Mouse (Mus musculus): ENCODE results near the gene Nfrkb. TPM values are rescaled to one million over a fixed set of nuclear protein-coding genes. Genes with fewer than 3 reads are reported as not detected.

Nfrkb gene
- total and polyA plus RNA-seq, 3 experiments: 15.5 to 22.0 (median 15.6) TPM

GRCm38 (mm10) chr9:31405217-31405616, 19.2 kb downstream of the Nfrkb start:
- dilution Hi-C loops (cut with MboI; ENCODE audit: extremely low pct_ligation_motif_present, extremely low pct_unique_long_range_greater_than_20kb, low sequenced_read_pairs) (no loop called here), in situ Hi-C loops (cut with MboI; ENCODE audit: low pct_ligation_motif_present, low pct_unique_long_range_greater_than_20kb, low sequenced_read_pairs) (loop anchor here (10.0 kb wide), 1 partner anchor 150 kb away; no protein-coding TSS in a partner anchor)
- H3K9me3 ChIP-seq (replicated peaks; ENCODE audit: low read length): no peaks in the 10 kb centered on the region
- no peaks in the 10 kb centered on the region for H3K4me1 ChIP-seq (ENCODE audit: control insufficient read depth in 1 of 2, insufficient read depth in 2 of 2)
- no peaks in the 10 kb centered on the region for H3K27me3 ChIP-seq (replicated peaks)
- TF ChIP-seq CTCF (conservative IDR thresholded peaks at IDR 0.05 in 1 of 2, IDR thresholded peaks at IDR 0.05 in 1 of 2; ENCODE audit: low read depth in 2 of 2, low read length in 2 of 2): peak; percentile 73 to 81; a peak in 3 of 4 replicates
- peak; percentile 56 for TF ChIP-seq SMC3 (IDR thresholded peaks at IDR 0.05; ENCODE audit: low read depth, low read length)
- TF ChIP-seq POLR2AphosphoS2 (IDR thresholded peaks at IDR 0.05; ENCODE audit: low read depth, low read length): no peak
- TF ChIP-seq RAD21 (IDR thresholded peaks at IDR 0.05; ENCODE audit: low read depth, low read length): peak; percentile 44
- no peak overlapping the region for H3K27ac ChIP-seq (ENCODE audit: insufficient read depth, low read depth)
- no peak overlapping the region for H3K4me2 ChIP-seq (ENCODE audit: insufficient read depth, low read depth, poor library complexity, severe bottlenecking)
- H3K4me3 ChIP-seq (replicated peaks in 1 of 3; ENCODE audit: low read depth in 2 of 3, low read length in 2 of 3, poor library complexity in 1 of 3): no peak overlapping the region
- no peak overlapping the region for H3K9ac ChIP-seq (ENCODE audit: insufficient read depth, low read depth)
- H3K79me2 ChIP-seq (replicated peaks; ENCODE audit: control insufficient read depth, extremely low read depth, insufficient read depth, poor library complexity, severe bottlenecking): no peaks in the 10 kb centered on the region
- peak; percentile 35 for DNase-seq (ENCODE audit: extremely low read depth)
- H3K36me3 ChIP-seq (replicated peaks in 1 of 2; ENCODE audit: control insufficient read depth in 1 of 2, insufficient read depth in 1 of 2, low read length in 1 of 2): peaks cover 72 to 83% of the 10 kb centered on the region in 2 experiments

- TF ChIP-seq MXI1 (IDR thresholded peaks at IDR 0.05; ENCODE audit: low read depth, low read length) (no peak), MAZ (IDR thresholded peaks at IDR 0.05; ENCODE audit: low read depth, low read length) (no peak), JUND (conservative IDR thresholded peaks at IDR 0.05; ENCODE audit: low read depth, low read length) (no peak), ZNF384 (IDR thresholded peaks at IDR 0.05; ENCODE audit: low read depth, low read length) (no peak)
- DNase-seq (ENCODE audit: extremely low read depth): no peak
- Histone ChIP-seq H3K36me3 (replicated peaks in 1 of 2; ENCODE audit: control insufficient read depth in 1 of 2, insufficient read depth in 1 of 2, low read length in 1 of 2) (peaks cover 77 to 93% of the 10 kb centered on the region in 2 experiments), H3K27me3 (replicated peaks) (no peaks in the 10 kb centered on the region), H3K79me2 (replicated peaks; ENCODE audit: control insufficient read depth, extremely low read depth, insufficient read depth, poor library complexity, severe bottlenecking) (peaks cover 6% of the 10 kb centered on the region; the same call in 1 of the 2 replicates), H3K27ac (ENCODE audit: insufficient read depth, low read depth) (no peak overlapping the region), H3K9ac (ENCODE audit: insufficient read depth, low read depth) (no peak overlapping the region), H3K4me3 (replicated peaks in 1 of 3; ENCODE audit: low read depth in 2 of 3, low read length in 2 of 3, poor library complexity in 1 of 3) (no peak overlapping the region), H3K4me1 (ENCODE audit: control insufficient read depth in 1 of 2, insufficient read depth in 2 of 2) (0 out of 4 replicates have a peak, but pooled peaks cover 0 to 5% of the 10 kb centered on the region in 2 experiments), H3K9me3 (replicated peaks; ENCODE audit: low read length) (no peaks in the 10 kb centered on the region), H3K4me2 (ENCODE audit: insufficient read depth, low read depth, poor library complexity, severe bottlenecking) (no peak overlapping the region)
- in situ Hi-C loops (cut with MboI; ENCODE audit: low pct_ligation_motif_present, low pct_unique_long_range_greater_than_20kb, low sequenced_read_pairs) (no loop called here), dilution Hi-C loops (cut with MboI; ENCODE audit: extremely low pct_ligation_motif_present, extremely low pct_unique_long_range_greater_than_20kb, low sequenced_read_pairs) (no loop called here)
Measured at GRCm38 (mm10) chr9:31412165-31412564, 26.2 kb downstream of the Nfrkb start.

DNA sequence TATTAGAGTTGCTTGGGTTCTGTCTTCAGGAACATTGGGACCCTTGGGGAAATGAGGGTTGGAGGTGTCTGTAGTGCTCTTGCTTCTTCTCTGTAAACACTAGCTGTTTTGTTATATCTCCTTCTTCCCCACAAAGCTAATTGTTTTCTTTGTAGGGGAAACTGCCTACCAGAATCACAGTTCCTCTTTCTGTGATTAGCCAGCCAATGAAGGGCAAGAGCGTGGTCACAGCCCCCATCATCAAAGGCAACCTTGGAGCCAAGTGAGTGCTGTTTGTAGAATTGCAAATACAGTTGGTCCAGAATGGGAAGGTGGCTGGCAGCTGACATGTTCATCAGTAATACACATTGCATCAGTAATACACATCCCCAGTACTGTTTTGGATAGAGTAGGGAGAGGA, 32.8 kb downstream of the Nfrkb start:
- no peak overlapping the region for H3K4me3 ChIP-seq (replicated peaks in 1 of 3; ENCODE audit: low read depth in 2 of 3, low read length in 2 of 3, poor library complexity in 1 of 3)
- peaks cover 8 to 27% of the 10 kb centered on the region in 2 experiments; a peak in 3 of 4 replicates for H3K4me1 ChIP-seq (ENCODE audit: control insufficient read depth in 1 of 2, insufficient read depth in 2 of 2)
- H3K9ac ChIP-seq (ENCODE audit: insufficient read depth, low read depth): no peak overlapping the region
- H3K4me2 ChIP-seq (ENCODE audit: insufficient read depth, low read depth, poor library complexity, severe bottlenecking): peak overlapping the region; percentile 49; the same call in 1 of the 2 replicates
- peaks cover 4% of the 10 kb centered on the region; the same call in 1 of the 2 replicates for H3K79me2 ChIP-seq (replicated peaks; ENCODE audit: control insufficient read depth, extremely low read depth, insufficient read depth, poor library complexity, severe bottlenecking)
- dilution Hi-C loops (cut with MboI; ENCODE audit: extremely low pct_ligation_motif_present, extremely low pct_unique_long_range_greater_than_20kb, low sequenced_read_pairs): no loop called here
- H3K36me3 ChIP-seq (replicated peaks in 1 of 2; ENCODE audit: control insufficient read depth in 1 of 2, insufficient read depth in 1 of 2, low read length in 1 of 2): peaks cover 55 to 82% of the 10 kb centered on the region in 2 experiments
- peak; percentile 83 for DNase-seq (ENCODE audit: extremely low read depth)
- TF ChIP-seq GABPA (IDR thresholded peaks at IDR 0.05; ENCODE audit: insufficient replicate concordance, low read depth, low read length) (no peak), EP300 (IDR thresholded peaks at IDR 0.05; ENCODE audit: low read length) (peak; percentile 72), IRF4 (IDR thresholded peaks at IDR 0.05; ENCODE audit: low read depth, low read length) (peak; percentile 88), JUN (IDR thresholded peaks at IDR 0.05; ENCODE audit: insufficient read depth, low read depth, low read length) (no peak), SIN3A (IDR thresholded peaks at IDR 0.05; ENCODE audit: low read length) (peak; percentile 37; the same call in 1 of the 2 replicates), MAFK (IDR thresholded peaks at IDR 0.05; ENCODE audit: insufficient replicate concordance, low read length) (no peak)
- no peaks in the 10 kb centered on the region for H3K27me3 ChIP-seq (replicated peaks)
- no peaks in the 10 kb centered on the region for H3K9me3 ChIP-seq (replicated peaks; ENCODE audit: low read length)
- H3K27ac ChIP-seq (ENCODE audit: insufficient read depth, low read depth): peak overlapping the region; percentile 71
- in situ Hi-C loops (cut with MboI; ENCODE audit: low pct_ligation_motif_present, low pct_unique_long_range_greater_than_20kb, low sequenced_read_pairs): no loop called here

All from CH12.LX (cell line).